11 mouse cellular contexts compared by ENCODE assay signal in genomic region chr11:121630406-121630805, GRCm38 (mm10). TPM values are rescaled to one million over a fixed set of nuclear protein-coding genes. Genes with fewer than 3 reads are reported as not detected.
DNase-seq lines count a peak whose midpoint lies in the region; ATAC-seq and TF ChIP-seq lines count a peak whose summit lies in the region.
"Had no signal": no experiment of that assay in that cellular context is flagged by ENCODE, and none has a peak within 500 bp of the region (broad histone marks: within the 10 kb centered on the region; RNA-seq: fewer than 3 reads in every experiment).

No protein-coding gene starts in this region.

- no peaks in the 10 kb centered on the region for H3K4me1 ChIP-seq in heart, embryonic 11.5 days (ENCODE audit: control insufficient read depth, insufficient read depth, low read length)
- H3K4me1 ChIP-seq in midbrain, postnatal 0 days (ENCODE audit: insufficient read depth, low read length) = no peaks in the 10 kb centered on the region
- no peaks in the 10 kb centered on the region for H3K4me1 ChIP-seq in midbrain, embryonic 14.5 days (ENCODE audit: control insufficient read depth, insufficient read depth, low read length)
- H3K4me1 ChIP-seq: embryonic facial prominence, embryonic 15.5 days; heart, embryonic 13.5 days had no signal

- no peak overlapping the region for H3K9ac ChIP-seq in heart, embryonic 11.5 days (ENCODE audit: low read depth, low read length)
- H3K9ac ChIP-seq in midbrain, postnatal 0 days (replicated peaks; ENCODE audit: low read length, poor library complexity, severe bottlenecking) = no peak overlapping the region
- H3K9ac ChIP-seq in midbrain, embryonic 14.5 days (replicated peaks; ENCODE audit: low read length) = no peak overlapping the region
- H3K9ac ChIP-seq: embryonic facial prominence, embryonic 15.5 days; heart, embryonic 13.5 days had no signal

- no peak for ATAC-seq in heart, embryonic 11.5 days (replicated peaks; ENCODE audit: insufficient number of reproducible peaks, low FRiP score, low TSS enrichment)
- no peak for ATAC-seq in midbrain, postnatal 0 days (ENCODE audit: low FRiP score)
- ATAC-seq in midbrain, embryonic 14.5 days (ENCODE audit: low FRiP score, low TSS enrichment) = no peak

- H3K27ac ChIP-seq in heart, embryonic 11.5 days (ENCODE audit: low read depth, low read length) = no peak overlapping the region
- no peak overlapping the region for H3K27ac ChIP-seq in midbrain, postnatal 0 days (ENCODE audit: low read depth, low read length)
- H3K27ac ChIP-seq in midbrain, embryonic 14.5 days (replicated peaks; ENCODE audit: low read depth, low read length) = no peak overlapping the region
- H3K27ac ChIP-seq: embryonic facial prominence, embryonic 15.5 days; heart, embryonic 13.5 days had no signal

- no peak overlapping the region for H3K4me3 ChIP-seq in heart, embryonic 11.5 days (ENCODE audit: low read depth, low read length)
- H3K4me3 ChIP-seq in midbrain, postnatal 0 days (ENCODE audit: low read depth, low read length) = no peak overlapping the region
- no peak overlapping the region for H3K4me3 ChIP-seq in midbrain, embryonic 14.5 days (replicated peaks; ENCODE audit: low read depth, low read length)
- H3K4me3 ChIP-seq: embryonic facial prominence, embryonic 15.5 days; heart, embryonic 13.5 days; megakaryocyte, embryonic 14.5 days had no signal

- peak; percentile 58 for TF ChIP-seq CTCF in midbrain, postnatal 0 days (IDR thresholded peaks at IDR 0.05)
- TF ChIP-seq CTCF in brain, embryonic 14.5 days (IDR thresholded peaks at IDR 0.05; ENCODE audit: borderline replicate concordance, extremely low read depth, insufficient read depth, insufficient read length) = peak; percentile 32; the same call in 1 of the 2 replicates

- TF ChIP-seq POLR2A in brain, embryonic 14.5 days (IDR thresholded peaks at IDR 0.05; ENCODE audit: borderline replicate concordance, extremely low read depth, insufficient read depth, insufficient read length, poor library complexity, severe bottlenecking) = no peak

- H3K36me3 ChIP-seq in heart, embryonic 11.5 days (ENCODE audit: control insufficient read depth, insufficient read depth, low read length) = no peaks in the 10 kb centered on the region; the same call in 1 of the 2 replicates
- peaks cover 10% of the 10 kb centered on the region for H3K36me3 ChIP-seq in midbrain, postnatal 0 days (ENCODE audit: insufficient read depth, low read length)
- H3K36me3 ChIP-seq in midbrain, embryonic 14.5 days (ENCODE audit: control insufficient read depth, insufficient read depth, low read length) = peaks cover 13% of the 10 kb centered on the region; the same call in 1 of the 2 replicates

- no peaks in the 10 kb centered on the region for H3K27me3 ChIP-seq in heart, embryonic 11.5 days (ENCODE audit: control insufficient read depth, insufficient read depth, low read length)
- H3K27me3 ChIP-seq in midbrain, postnatal 0 days (ENCODE audit: insufficient read depth, low read length) = no peaks in the 10 kb centered on the region
- no peaks in the 10 kb centered on the region for H3K27me3 ChIP-seq in midbrain, embryonic 14.5 days (ENCODE audit: control insufficient read depth, insufficient read depth, low read length)
- H3K27me3 ChIP-seq: embryonic facial prominence, embryonic 15.5 days; heart, embryonic 13.5 days; megakaryocyte, embryonic 14.5 days had no signal

- peak; percentile 10 to 49 for DNase-seq in heart, adult 18-20 months
- DNase-seq in midbrain, postnatal 0 days (ENCODE audit: low spot score) = no peak
- DNase-seq in midbrain, embryonic 14.5 days = no peak
- DNase-seq in brain, embryonic 14.5 days (ENCODE audit: low read depth) = no peak
- no peak for DNase-seq in MN1 (ENCODE audit: low spot score)
- no peak for DNase-seq in thymus, postnatal 36 days
- DNase-seq: kidney, postnatal 10 days had no signal

- no peaks in the 10 kb centered on the region for H3K9me3 ChIP-seq in heart, embryonic 11.5 days (replicated peaks; ENCODE audit: control insufficient read depth, low read length)
- H3K9me3 ChIP-seq in midbrain, postnatal 0 days (ENCODE audit: low read length) = no peaks in the 10 kb centered on the region
- H3K9me3 ChIP-seq in midbrain, embryonic 14.5 days (ENCODE audit: control insufficient read depth, low read length) = no peaks in the 10 kb centered on the region
- H3K9me3 ChIP-seq: embryonic facial prominence, embryonic 15.5 days; heart, embryonic 13.5 days; megakaryocyte, embryonic 14.5 days had no signal

- no peak overlapping the region for H3K4me2 ChIP-seq in heart, embryonic 11.5 days
- no peak overlapping the region for H3K4me2 ChIP-seq in midbrain, postnatal 0 days (ENCODE audit: low read depth, low read length, poor library complexity, severe bottlenecking)
- H3K4me2 ChIP-seq in midbrain, embryonic 14.5 days (ENCODE audit: low read length) = no peak overlapping the region
- H3K4me2 ChIP-seq: embryonic facial prominence, embryonic 15.5 days; heart, embryonic 13.5 days had no signal

- 77% methylated on average over 4 of the region's 4 CpGs for WGBS in heart, embryonic 11.5 days (ENCODE audit: insufficient replicate concordance)
- 85% methylated on average over 4 of the region's 4 CpGs for WGBS in midbrain, postnatal 0 days
- 83% methylated on average over 4 of the region's 4 CpGs for WGBS in midbrain, embryonic 14.5 days

RNA-seq across cellular contexts. Expression of gene B3gntl1, which starts 42.5 kb away (rescaled TPM):
- total RNA-seq in heart, adult 18-20 months (2021) = 1 to 10 TPM; 3.9 to 4.5 TPM
- 6.4 and 6.5 TPM in 2 replicates for polyA plus RNA-seq in heart, embryonic 11.5 days (2014; fragmentation: Nextera tagmentation; extraction: Ambion mirVana)
- total RNA-seq in midbrain, postnatal 0 days (2014; rRNA removed) = 10.1 and 10.5 TPM in 2 replicates
- 5.8 and 6.6 TPM in 2 replicates for polyA plus RNA-seq in midbrain, postnatal 0 days (2015; fragmentation: Nextera tagmentation; extraction: Ambion mirVana)
- 4.8 and 6.5 TPM in 2 replicates for polyA plus RNA-seq in midbrain, embryonic 14.5 days (2014; fragmentation: Nextera tagmentation; extraction: Ambion mirVana)
- polyA plus RNA-seq in brain, embryonic 14.5 days (2012; rRNA removed) = 8.5 and 9.2 TPM in 2 replicates

Comparison
In these comparisons a context has a peak if more than half of its experiments do, and no peak if none do; other contexts are left out.
1. DNase-seq: peak in heart, adult 18-20 months (2 of 2); none in midbrain, postnatal 0 days (single experiment), midbrain, embryonic 14.5 days (single experiment), brain, embryonic 14.5 days (single experiment), MN1 (single experiment) and thymus, postnatal 36 days (0 of 2).